Mouse (Mus musculus): ENCODE measurements around the gene Ptprj.
"Not testable (repeated sequence)": the region's sequence is repeated elsewhere in the genome, so short reads cannot be mapped to it uniquely, and the experiment has no call there.

Gene Ptprj

GRCm38 (mm10) chr2:90480747-90481308, 99.6 kb downstream of the Ptprj start:
- no peak for DNase-seq (ENCODE audit: low spot score)

GRCm38 (mm10) chr2:90478531-90478930, 101.9 kb downstream of the Ptprj start:
- no peak for DNase-seq (ENCODE audit: low spot score)

GRCm38 (mm10) chr2:90477617-90478016, 102.8 kb downstream of the Ptprj start:
- no peak for DNase-seq (ENCODE audit: low spot score)

DNA sequence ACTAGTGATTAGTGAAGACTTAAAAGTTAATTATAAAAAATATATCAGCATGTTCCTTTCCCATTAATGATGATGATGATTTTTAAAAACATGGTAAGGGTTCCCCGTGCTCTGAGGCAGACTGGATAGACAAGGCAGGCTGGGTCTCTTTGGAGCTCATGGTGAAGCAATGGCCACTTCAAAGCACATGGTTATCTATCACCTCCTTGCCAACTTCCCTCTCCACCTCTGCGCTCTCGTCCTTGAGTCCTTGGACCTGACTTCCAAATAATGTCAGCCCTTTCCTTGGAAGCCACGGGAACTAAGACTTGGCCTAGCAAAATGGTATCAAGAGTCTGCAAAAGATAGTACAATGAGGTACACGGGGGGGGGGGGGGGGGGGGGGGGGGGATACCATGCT, 103.7 kb downstream of the Ptprj start:
- no peak for DNase-seq (ENCODE audit: low spot score)

DNA sequence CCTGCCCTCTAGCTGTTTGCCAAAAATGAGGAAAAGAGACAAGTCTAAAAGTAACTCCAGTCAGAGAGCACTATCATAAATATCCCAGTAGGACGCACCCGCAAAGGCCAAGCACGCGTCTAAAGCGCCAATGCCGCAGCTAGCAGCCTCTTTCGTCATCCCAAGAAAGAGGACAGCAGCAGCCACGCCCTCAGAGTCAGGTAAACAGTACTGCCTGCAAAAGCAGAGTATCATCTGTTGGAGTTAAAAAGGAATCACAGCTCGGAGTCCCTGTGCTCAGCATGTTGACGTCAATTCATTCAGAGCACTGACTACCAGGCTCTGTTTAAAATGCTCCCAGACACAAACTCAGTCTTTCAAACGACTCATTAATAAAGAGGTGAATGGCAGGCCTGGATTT, 104.1 kb downstream of the Ptprj start:
- no peak for DNase-seq (ENCODE audit: low spot score)

DNA sequence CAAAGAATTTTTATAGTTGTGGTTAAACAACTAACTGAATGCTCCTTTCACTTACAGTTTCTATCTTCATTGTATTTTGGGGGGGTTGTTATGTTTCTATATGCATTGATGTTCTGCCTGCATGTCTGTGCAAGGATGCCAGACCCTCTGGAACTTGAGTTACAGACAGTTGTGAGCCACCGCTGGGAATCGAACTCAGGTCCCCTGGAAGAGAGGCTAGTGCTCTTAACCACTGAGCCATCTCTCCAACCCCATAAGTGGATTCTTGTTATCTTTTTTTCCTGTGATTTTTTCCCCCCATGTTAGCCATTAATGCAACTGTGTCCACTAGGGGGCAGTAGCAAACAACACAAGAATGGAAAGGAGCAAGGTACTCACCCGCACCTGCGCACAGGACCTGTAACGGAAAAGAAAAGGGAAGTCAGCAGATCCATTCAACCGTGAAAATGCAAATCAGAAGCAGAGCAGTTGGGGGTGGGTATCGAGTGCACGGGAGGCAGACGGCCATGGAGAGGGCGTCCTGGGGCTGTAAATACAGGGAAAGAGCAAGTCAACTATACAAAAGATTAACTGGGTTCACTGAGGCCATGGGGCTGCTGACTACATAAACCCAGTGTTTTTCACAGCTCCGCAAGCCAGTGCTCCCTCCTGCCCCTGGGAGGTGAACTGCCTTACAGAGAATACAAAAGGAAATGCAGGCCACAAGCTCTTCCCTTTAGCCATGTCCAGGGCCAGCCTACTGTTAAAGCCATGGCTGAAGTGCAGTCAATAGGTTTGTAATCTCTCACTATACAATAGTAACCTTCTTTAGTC, 105.6 kb downstream of the Ptprj start:
- DNase-seq (ENCODE audit: low spot score): peak; percentile 83

- DNase-seq (ENCODE audit: low spot score): no peak
Measured at GRCm38 (mm10) chr2:90472701-90473100, 107.7 kb downstream of the Ptprj start.

DNA sequence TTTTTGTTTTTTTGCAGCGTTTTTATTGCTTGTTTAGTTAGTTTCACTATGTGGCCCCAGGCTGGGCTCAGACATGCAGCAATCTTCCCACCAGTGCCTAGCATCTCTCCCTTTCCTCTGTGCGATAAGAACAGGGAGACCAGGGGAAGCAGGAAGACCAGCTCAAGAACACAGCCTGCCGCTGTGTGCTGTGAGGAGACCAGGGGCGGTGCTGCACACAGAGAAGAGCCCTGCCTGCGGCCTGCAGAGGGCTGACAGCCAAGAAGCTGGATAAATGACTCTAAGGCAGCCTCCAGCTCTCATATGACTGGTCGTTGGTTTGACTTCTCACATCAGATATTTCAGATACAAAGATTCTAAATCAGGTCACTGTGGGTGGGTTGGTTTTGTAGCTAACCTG, 110.3 kb downstream of the Ptprj start:
- no peak for DNase-seq (ENCODE audit: low spot score)

DNA sequence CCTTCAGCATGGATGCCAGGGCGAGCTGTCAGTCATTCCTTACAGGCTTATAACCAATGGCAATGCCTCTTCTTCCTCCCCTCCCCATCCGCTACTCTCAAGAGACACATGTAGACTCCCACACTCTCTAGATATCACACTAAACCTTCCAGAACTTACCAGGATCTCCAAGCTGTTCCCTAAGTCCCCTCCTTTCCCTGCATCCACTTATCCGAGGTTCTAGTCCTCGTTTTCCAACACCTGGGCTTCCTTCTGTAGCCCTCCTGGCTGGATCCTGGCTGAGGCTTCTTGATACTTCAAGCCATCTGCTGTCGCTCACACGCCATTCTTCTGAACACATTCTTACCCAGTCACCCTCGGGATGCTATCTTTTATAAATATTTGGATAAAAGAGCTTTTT, 114.0 kb downstream of the Ptprj start:
- DNase-seq (ENCODE audit: low spot score): no peak

DNA sequence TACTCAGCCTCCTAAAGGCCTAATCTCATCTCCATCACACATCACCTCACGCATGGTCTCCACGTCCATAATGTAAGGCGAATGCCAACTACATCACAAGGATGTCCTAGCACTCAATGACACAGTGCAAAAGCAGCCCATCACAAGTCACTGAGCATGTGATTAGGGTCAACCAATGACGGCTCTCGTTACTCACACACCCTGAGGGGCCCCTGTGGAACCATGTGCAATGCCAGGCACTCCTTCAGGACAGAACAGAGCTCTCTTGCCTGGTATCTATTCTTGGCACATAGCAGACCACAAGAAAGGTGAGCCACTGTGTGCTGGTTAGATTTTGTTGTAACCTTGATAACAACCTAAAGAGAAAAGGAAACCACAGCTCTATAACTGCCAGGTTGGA, 116.7 kb downstream of the Ptprj start:
- no peak for DNase-seq (ENCODE audit: low spot score)

- DNase-seq (ENCODE audit: low spot score): no peak
Measured at GRCm38 (mm10) chr2:90462252-90462651, 118.2 kb downstream of the Ptprj start.

- DNase-seq (ENCODE audit: low spot score): no peak
Measured at GRCm38 (mm10) chr2:90457946-90458345, 122.5 kb downstream of the Ptprj start.

DNA sequence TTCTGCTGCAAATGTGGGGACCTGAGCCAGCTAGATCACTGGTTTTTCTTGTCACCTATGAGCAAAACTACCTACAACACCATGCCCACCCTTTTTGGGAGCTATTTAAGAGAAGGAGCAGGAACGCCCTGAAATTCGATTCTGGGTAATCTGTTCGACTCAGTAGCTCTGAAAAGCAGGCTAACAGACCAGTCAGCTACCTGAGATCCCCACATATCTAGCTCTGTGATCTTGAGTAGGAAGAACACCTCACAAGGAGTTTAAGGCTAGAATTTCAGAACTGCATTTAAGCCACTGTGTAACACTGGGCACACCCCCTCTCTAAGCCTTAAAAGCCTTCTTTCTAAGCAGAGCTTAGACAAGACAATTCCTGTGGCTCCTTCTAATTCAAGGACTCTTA, 128.1 kb downstream of the Ptprj start:
- DNase-seq (ENCODE audit: low spot score): no peak

GRCm38 (mm10) chr2:90448967-90449740, 131.3 kb downstream of the Ptprj start:
- DNase-seq (ENCODE audit: low spot score): no peak

DNA sequence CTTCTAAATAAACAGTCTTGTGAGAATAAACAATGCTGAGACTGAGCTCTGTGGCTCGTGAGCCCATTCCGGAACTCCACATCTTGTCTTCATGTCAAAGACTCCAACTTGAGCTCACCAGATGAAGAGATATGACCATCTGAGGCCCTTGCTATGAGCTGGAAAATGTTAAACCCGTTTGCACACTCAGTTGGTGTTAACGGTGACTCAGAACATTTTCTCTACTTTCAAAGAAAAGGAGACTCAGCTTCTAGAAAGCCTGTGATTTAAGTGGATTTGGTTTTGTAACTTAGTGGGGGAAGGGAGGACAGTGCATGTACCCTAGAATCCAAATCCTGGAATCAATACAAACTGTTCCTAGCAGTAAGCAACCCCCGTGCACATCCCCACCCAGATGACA, 136.6 kb downstream of the Ptprj start:
- DNase-seq (ENCODE audit: low spot score): no peak

DNA sequence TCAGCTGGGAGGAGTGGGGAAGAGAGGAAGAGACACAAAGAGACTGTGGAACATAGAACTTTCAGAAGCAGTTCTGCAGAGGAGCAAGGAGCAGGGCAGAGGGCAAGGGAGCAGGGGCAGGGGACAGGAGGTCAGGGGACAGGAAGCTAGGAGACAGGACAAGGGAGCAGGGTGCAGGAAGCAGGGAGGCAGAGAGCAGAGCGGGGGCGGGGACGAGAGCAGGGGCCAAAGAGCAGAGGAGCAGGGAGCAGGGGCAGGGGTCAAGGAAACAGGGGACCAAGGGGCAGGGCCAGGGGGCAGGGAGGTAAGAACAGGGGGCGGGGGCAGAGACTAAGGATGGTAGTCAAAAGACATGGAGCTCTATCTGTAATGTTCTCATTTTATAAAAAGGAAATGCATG, 138.6 kb downstream of the Ptprj start:
- not testable (repeated sequence) for DNase-seq (ENCODE audit: low spot score)

- DNase-seq (ENCODE audit: low spot score): not testable (repeated sequence)
Measured at GRCm38 (mm10) chr2:90440169-90440568, 140.3 kb downstream of the Ptprj start.

DNA sequence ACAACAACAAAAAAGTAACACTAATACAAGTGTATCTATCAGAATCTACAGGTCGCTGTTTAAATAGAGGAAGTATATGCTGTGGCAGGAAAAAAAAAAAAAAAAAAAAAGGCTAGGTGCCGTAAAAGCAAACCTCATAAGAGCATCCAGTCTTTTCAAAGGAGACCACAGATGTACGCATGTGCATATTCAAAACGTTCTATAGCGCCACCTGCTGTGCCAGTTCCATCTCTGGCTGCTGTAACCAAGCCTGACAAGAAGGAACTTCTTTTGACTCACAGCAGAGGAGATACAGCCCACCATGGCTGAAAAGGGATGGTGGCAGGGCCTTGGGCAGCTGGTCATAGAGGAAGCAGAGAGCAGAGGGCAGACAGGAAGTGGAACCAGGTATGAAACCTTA, 143.0 kb downstream of the Ptprj start:
- not testable (repeated sequence) for DNase-seq (ENCODE audit: low spot score)

DNA sequence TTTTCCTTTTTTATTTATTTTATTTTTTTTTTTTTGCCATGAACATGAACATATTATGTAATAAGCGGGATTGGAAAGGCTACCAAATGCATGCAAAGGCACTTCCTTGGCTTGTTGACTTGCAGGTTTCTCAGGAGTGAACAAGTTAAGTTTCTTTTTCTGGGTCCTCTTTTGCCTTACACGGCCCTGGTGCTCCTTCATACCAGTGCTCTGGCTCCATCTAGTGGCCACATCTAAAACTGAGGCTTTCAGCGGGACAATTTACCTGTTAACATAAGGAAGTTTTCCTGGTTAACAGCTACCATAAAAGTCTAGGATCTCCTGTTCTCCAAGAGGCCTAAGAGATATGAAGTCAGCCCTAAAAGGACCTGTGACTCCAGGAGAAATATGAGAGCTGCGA, 150.7 kb downstream of the Ptprj start:
- not testable (repeated sequence) for DNase-seq (ENCODE audit: low spot score)

DNA sequence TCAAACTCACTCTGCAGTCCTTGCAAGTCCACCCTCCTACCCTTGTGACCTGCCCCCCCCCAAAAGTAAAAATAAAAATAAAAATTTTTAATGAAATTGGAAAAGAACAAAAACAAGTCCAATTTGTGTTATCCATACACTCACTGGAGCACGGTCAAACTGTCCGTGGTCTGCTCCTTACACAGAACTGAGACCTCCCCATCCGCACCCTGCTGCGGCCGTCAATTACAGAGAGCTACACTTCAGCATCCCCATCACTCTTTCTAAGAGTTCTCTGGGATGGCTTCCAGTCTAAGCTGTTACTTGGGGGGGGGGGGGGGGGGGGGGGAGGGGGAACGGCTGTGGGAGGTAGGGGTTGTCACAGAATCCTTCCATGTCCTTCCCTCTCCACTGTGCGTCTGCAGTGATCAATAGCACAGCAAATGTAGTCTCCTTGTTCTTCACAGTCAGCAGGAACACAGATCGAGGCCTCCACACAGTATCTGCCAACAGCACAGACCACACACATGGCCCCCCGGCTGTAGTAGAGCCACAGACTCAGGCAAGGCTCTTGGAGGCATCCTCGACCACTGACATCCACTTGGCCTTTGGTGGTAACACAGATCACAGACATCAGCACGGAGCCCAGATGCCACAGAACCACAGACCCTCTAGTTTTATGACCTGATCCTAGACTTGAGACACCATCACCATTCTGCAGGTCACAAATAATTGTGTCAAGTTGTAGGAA, 151.3 kb downstream of the Ptprj start:
- DNase-seq (ENCODE audit: low spot score): not testable (repeated sequence)

DNA sequence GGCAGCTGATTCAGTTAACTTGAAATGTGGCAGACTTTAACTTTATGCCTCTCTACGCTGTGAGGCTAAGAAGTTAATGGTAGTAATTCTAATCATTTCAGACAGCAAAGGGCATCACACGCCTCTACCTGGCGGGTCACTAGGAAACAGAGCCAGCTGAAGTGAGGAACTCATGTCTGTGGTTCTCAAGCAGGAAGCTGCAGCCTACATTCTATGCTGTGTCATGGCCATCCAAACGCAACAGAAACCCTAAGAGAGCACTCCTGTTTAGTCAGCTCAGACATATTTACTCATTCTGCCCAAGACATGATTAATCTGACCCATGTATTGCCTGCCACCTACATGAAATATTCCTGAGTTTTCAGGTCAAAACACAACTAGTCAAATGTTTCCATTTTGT, 155.5 kb downstream of the Ptprj start:
- not testable (repeated sequence) for DNase-seq (ENCODE audit: low spot score)

- not testable (repeated sequence) for DNase-seq (ENCODE audit: low spot score)
Measured at GRCm38 (mm10) chr2:90422282-90422681, 158.2 kb downstream of the Ptprj start.
